Mouse (Mus musculus): ENCODE results near the gene Scgb1b18. TPM values are rescaled to one million over a fixed set of nuclear protein-coding genes. Genes with fewer than 3 reads are reported as not detected.
"Not testable (repeated sequence)": the region's sequence is repeated elsewhere in the genome, so short reads cannot be mapped to it uniquely, and the experiment has no call there.

The Scgb1b18 gene
- polyA plus RNA-seq (2015; fragmentation: Nextera tagmentation; extraction: Ambion mirVana) = not detected in 2 replicates

DNA sequence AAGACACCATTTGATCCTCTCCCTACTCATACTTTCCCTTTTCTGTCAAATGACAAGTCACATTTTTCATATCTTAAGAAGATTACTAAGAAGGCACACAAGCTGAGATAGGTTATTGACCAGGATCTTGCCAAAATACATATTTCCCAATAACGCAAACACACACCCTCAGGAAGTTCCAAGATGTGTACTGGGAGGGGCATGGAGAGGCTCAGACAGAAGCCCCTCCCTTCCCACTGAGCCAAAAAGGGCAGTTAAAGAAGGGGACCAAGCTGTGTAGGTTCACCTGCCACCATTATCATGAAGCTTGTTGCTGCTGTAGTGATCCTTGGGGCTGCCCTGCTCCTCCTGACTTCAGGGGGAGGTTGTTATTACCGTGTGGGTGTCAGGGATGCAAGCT is at the start of gene Scgb1b18:
TSS of gene Scgb1b18 (plus strand) at position 301 of the 400 bp plus-strand sequence.
- H3K9me3 ChIP-seq (ENCODE audit: low read length); H3K27me3 ChIP-seq (replicated peaks; ENCODE audit: insufficient read depth, low read length); H3K4me3 ChIP-seq (ENCODE audit: low read depth, low read length); DNase-seq (ENCODE audit: low spot score); H3K36me3 ChIP-seq (ENCODE audit: insufficient read depth, low read length); ATAC-seq; H3K27ac ChIP-seq (ENCODE audit: low read length); H3K9ac ChIP-seq (replicated peaks; ENCODE audit: low read depth); H3K4me2 ChIP-seq (replicated peaks; ENCODE audit: low read depth, low read length); H3K4me1 ChIP-seq (ENCODE audit: insufficient read depth, low read depth, low read length): not testable (repeated sequence)
- WGBS = no CpG with 5 or more reads among the region's 2 CpGs

DNA sequence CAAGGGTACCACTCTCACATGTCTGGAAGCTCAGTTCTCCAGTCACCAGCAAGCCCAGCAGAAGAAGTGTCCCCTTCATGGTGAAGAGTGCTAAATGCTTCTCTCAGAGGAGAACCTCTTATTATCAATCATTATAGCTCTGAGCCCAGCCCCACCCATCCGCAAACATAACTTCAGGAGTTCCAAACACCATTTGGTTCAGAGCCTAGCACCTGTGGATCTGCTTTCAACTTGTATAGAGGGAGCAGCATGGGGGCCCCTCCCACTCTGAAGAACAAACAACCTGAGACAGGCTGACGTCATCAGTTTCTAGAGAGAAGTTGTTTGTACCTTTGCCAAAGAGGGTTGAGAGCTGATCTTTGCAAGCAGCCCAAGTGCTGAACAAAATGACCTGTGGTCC is 11.6 kb upstream of the Scgb1b18 start, which contains the start of gene Scgb2b18:
TSS of gene Scgb2b18 (minus strand) at position 101 of the 400 bp plus-strand sequence.
- ATAC-seq; H3K4me2 ChIP-seq (replicated peaks; ENCODE audit: low read depth, low read length); H3K4me3 ChIP-seq (ENCODE audit: low read depth, low read length); H3K9me3 ChIP-seq (ENCODE audit: low read length); H3K9ac ChIP-seq (replicated peaks; ENCODE audit: low read depth); H3K4me1 ChIP-seq (ENCODE audit: insufficient read depth, low read depth, low read length); DNase-seq (ENCODE audit: low spot score); H3K27me3 ChIP-seq (replicated peaks; ENCODE audit: insufficient read depth, low read length); H3K36me3 ChIP-seq (ENCODE audit: insufficient read depth, low read length); H3K27ac ChIP-seq (ENCODE audit: low read length): not testable (repeated sequence)
- 71% methylated on average over 2 of the region's 2 CpGs for WGBS

Other genes starting within 250 kb of the Scgb1b18 start
- gene Scgb2b17, start 129.0 kb upstream of the Scgb1b18 start, polyA plus RNA-seq (2015; fragmentation: Nextera tagmentation; extraction: Ambion mirVana) = not detected in 2 replicates
- not detected in 2 replicates for gene Scgb1b17, start 122.1 kb upstream of the Scgb1b18 start, polyA plus RNA-seq (2015; fragmentation: Nextera tagmentation; extraction: Ambion mirVana)
- not detected in 2 replicates for gene Scgb2b18, start 11.7 kb upstream of the Scgb1b18 start, polyA plus RNA-seq (2015; fragmentation: Nextera tagmentation; extraction: Ambion mirVana)
- gene Scgb2b19, start 94.8 kb downstream of the Scgb1b18 start, polyA plus RNA-seq (2015; fragmentation: Nextera tagmentation; extraction: Ambion mirVana) = not detected in 2 replicates
- gene Scgb1b19, start 101.7 kb downstream of the Scgb1b18 start, polyA plus RNA-seq (2015; fragmentation: Nextera tagmentation; extraction: Ambion mirVana) = not detected in 2 replicates
- gene Scgb2b20, start 180.8 kb downstream of the Scgb1b18 start, polyA plus RNA-seq (2015; fragmentation: Nextera tagmentation; extraction: Ambion mirVana) = not detected in 2 replicates
- gene Scgb1b20, start 187.7 kb downstream of the Scgb1b18 start, polyA plus RNA-seq (2015; fragmentation: Nextera tagmentation; extraction: Ambion mirVana) = not detected in 2 replicates

Measured in lung, postnatal 0 days (tissue).